Mouse (Mus musculus): ENCODE measurements at regions not wholly inside any gene's neighbourhood (a gene's known extent, or its start where the extent isn't known, plus 50 kb on each side); places are given as distances from the start of the nearest gene placed in this dataset.

DNA sequence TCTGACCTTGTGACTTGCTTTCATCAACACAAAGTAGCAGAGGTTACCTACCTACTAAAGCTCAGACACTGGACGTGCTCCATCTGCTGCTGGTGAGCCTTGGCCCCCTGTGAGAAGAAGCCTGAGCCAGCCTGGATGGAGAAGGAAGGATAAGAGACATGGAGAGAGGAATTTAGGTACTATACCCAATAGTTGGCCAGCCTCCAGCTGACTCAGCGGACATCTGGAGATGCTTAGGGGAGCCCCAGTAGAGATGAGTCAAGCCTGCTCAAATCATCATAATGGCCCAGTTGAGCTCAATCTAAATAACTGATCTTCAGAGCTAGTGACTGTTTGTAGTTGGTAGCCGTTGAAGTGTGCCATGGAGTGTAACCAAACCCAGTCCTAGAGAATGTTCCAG is 53.7 kb upstream of the Ripply2 start:
- peak; percentile 58 for DNase-seq

- DNase-seq = peak; percentile 67
Observed at GRCm38 (mm10) chr9:86957076-86957475, 58.3 kb upstream of the Ripply2 start.

- no peak for DNase-seq
Observed at GRCm38 (mm10) chr9:86955720-86956119, 59.6 kb upstream of the Ripply2 start.

DNA sequence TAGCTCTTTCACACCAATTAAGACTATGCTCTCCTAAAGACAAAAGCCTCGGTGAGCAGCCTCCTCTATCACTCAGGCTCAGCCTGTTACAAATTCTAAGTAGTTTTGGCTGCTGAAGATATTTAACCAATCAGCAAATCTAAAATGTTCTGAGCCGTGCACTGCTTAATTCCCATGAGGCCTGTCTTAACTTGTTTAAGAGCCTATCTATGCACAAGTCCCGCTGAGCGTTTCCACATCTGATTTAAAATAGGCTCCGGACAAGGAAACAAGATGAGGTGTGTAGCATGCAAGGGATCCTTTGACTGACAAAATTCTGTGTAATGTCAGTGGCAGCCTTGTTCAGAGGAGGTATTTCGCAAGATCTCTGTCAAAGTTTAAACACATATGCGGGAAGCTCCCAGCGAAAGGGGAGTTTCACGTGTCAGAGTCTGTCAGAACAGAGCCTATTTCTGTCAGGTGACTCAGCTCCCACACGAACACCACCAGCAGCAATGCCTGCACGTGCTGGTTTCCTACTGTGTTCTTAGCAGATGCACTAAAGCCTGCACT is 63.3 kb upstream of the Ripply2 start:
- no peak for DNase-seq

DNA sequence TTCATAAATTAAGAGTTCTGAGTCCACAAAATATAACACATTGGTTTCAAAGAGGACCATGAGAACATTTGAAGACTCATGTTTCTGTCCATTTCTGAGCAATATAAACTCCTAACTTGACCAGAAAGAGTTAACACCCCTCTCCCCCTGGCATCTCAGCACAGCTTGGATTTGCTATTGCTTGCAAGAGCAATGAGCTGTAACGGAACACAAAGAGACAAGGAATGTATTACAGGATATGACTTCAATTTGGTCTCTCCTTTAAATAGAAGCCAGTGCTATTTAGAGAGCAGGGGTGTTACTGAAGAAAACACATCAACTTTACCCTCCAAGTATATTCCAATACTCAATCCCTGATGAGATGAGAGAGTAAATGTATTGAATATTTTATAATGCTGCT is 65.5 kb upstream of the Ripply2 start:
- DNase-seq = no peak

DNA sequence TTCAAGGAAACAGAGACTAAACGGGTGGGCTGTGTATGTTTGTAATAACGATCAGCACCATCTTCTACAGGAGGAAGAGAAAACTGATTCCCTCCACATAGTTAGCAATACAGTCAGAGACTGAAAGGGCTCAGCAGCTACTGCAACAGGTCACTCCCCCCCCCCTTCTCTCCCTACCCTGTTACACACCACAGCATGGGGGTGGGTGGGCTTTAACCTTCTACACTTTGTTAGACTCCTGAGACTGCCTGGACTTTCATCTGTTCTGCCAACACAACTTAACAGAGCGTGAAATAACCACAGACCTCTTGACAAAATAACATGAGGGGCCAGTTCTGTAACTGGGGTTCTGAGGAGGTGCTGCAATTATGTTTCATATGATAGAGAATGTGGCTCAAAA is 50.7 kb upstream of the Snap91 start:
- no peak for DNase-seq

Data from cerebellum, adult 8-10 months (tissue).